Mouse (Mus musculus): Measurements from ENCODE around the gene Dusp3. TPM values are rescaled to one million over a fixed set of nuclear protein-coding genes. Genes with fewer than 3 reads are reported as not detected.
"Not testable (repeated sequence)": the region's sequence is repeated elsewhere in the genome, so short reads cannot be mapped to it uniquely, and the experiment has no call there.

Dusp3 gene
- polyA plus RNA-seq, 1 experiment from 2014 or later = 25.3 TPM

GRCm38 (mm10) chr11:101985990-101986389, 823 bp downstream of the Dusp3 start:
- 4% methylated on average over 10 of the region's 10 CpGs for WGBS
- Histone ChIP-seq H3K4me1 (replicated peaks; ENCODE audit: control insufficient read depth, insufficient read depth, low read length) (peaks cover 15% of the 10 kb centered on the region), H3K4me3 (ENCODE audit: low read depth, low read length) (no peak overlapping the region), H3K36me3 (ENCODE audit: control insufficient read depth, insufficient read depth, low read length) (0 out of 2 replicates have a peak, but pooled peaks cover 6% of the 10 kb centered on the region), H3K4me2 (ENCODE audit: low read length) (peak overlapping the region; percentile 26), H3K9me3 (ENCODE audit: control insufficient read depth, low read length) (no peaks in the 10 kb centered on the region), H3K27ac (ENCODE audit: low read depth) (no peak overlapping the region), H3K27me3 (replicated peaks; ENCODE audit: control insufficient read depth, insufficient read depth, low read length) (no peaks in the 10 kb centered on the region), H3K9ac (ENCODE audit: low read length) (no peak overlapping the region)
- ATAC-seq (replicated peaks; ENCODE audit: low FRiP score, low TSS enrichment, low read depth) (peak; percentile 8; the same call in 1 of the 2 replicates), DNase-seq (ENCODE audit: low spot score) (peak; percentile 95)

- not testable (repeated sequence) for H3K4me2 ChIP-seq (ENCODE audit: low read length); DNase-seq (ENCODE audit: low spot score); H3K27me3 ChIP-seq (replicated peaks; ENCODE audit: control insufficient read depth, insufficient read depth, low read length); H3K9me3 ChIP-seq (ENCODE audit: control insufficient read depth, low read length); H3K9ac ChIP-seq (ENCODE audit: low read length); ATAC-seq (replicated peaks; ENCODE audit: low FRiP score, low TSS enrichment, low read depth); H3K27ac ChIP-seq (ENCODE audit: low read depth); H3K36me3 ChIP-seq (ENCODE audit: control insufficient read depth, insufficient read depth, low read length); H3K4me3 ChIP-seq (ENCODE audit: low read depth, low read length)
- WGBS = 45% methylated on average over 6 of the region's 6 CpGs
- peaks cover 15% of the 10 kb centered on the region for H3K4me1 ChIP-seq (replicated peaks; ENCODE audit: control insufficient read depth, insufficient read depth, low read length)
Observed at GRCm38 (mm10) chr11:101985450-101985849, 1.4 kb downstream of the Dusp3 start.

- peak within 1 kb of the TSS; percentile 100 for H3K4me2 ChIP-seq (ENCODE audit: low read length)
- H3K27me3 ChIP-seq (replicated peaks; ENCODE audit: control insufficient read depth, insufficient read depth, low read length) = no peaks in the 10 kb centered on the region
- H3K4me3 ChIP-seq (ENCODE audit: low read depth, low read length) = peak within 1 kb of the TSS; percentile 76
- 0 out of 2 replicates have a peak, but pooled peaks cover 9% of the 10 kb centered on the region for H3K36me3 ChIP-seq (ENCODE audit: control insufficient read depth, insufficient read depth, low read length)
- peak within 1 kb of the TSS; percentile 79 for H3K27ac ChIP-seq (ENCODE audit: low read depth)
- ATAC-seq (replicated peaks; ENCODE audit: low FRiP score, low TSS enrichment, low read depth) (peak; percentile 80), DNase-seq (ENCODE audit: low spot score) (peak; percentile 96)
- H3K9me3 ChIP-seq (ENCODE audit: control insufficient read depth, low read length) = no peaks in the 10 kb centered on the region
- H3K9ac ChIP-seq (ENCODE audit: low read length) = peak within 1 kb of the TSS; percentile 62
- H3K4me1 ChIP-seq (replicated peaks; ENCODE audit: control insufficient read depth, insufficient read depth, low read length) = peaks cover 15% of the 10 kb centered on the region
- WGBS = 1% methylated on average over 64 of the region's 71 CpGs
Observed at GRCm38 (mm10) chr11:101984054-101985025, 2.5 kb downstream of the Dusp3 start, which contains the start of gene Cfap97d1. Gene Cfap97d1 (plus strand): TSS chr11:101984279.

- ATAC-seq (replicated peaks; ENCODE audit: low FRiP score, low TSS enrichment, low read depth) (no peak), DNase-seq (ENCODE audit: low spot score) (no peak)
- 0 out of 2 replicates have a peak overlapping the region, but pooled peaks have one; percentile 2 for H3K27ac ChIP-seq (ENCODE audit: low read depth)
- peaks cover 15% of the 10 kb centered on the region for H3K4me1 ChIP-seq (replicated peaks; ENCODE audit: control insufficient read depth, insufficient read depth, low read length)
- H3K4me2 ChIP-seq (ENCODE audit: low read length) = peak overlapping the region; percentile 100
- peak overlapping the region; percentile 76 for H3K4me3 ChIP-seq (ENCODE audit: low read depth, low read length)
- H3K9me3 ChIP-seq (ENCODE audit: control insufficient read depth, low read length) = no peaks in the 10 kb centered on the region
- no peaks in the 10 kb centered on the region for H3K27me3 ChIP-seq (replicated peaks; ENCODE audit: control insufficient read depth, insufficient read depth, low read length)
- H3K9ac ChIP-seq (ENCODE audit: low read length) = no peak overlapping the region
- WGBS = 70% methylated on average over 10 of the region's 10 CpGs
- 0 out of 2 replicates have a peak, but pooled peaks cover 9% of the 10 kb centered on the region for H3K36me3 ChIP-seq (ENCODE audit: control insufficient read depth, insufficient read depth, low read length)
Observed at GRCm38 (mm10) chr11:101983431-101983921, 3.3 kb downstream of the Dusp3 start.

GRCm38 (mm10) chr11:101982981-101983411, 3.8 kb downstream of the Dusp3 start:
- 63% methylated on average over 6 of the region's 6 CpGs for WGBS
- Histone ChIP-seq H3K4me1 (replicated peaks; ENCODE audit: control insufficient read depth, insufficient read depth, low read length) (peaks cover 15% of the 10 kb centered on the region), H3K4me3 (ENCODE audit: low read depth, low read length) (no peak overlapping the region), H3K9ac (ENCODE audit: low read length) (no peak overlapping the region), H3K36me3 (ENCODE audit: control insufficient read depth, insufficient read depth, low read length) (0 out of 2 replicates have a peak, but pooled peaks cover 9% of the 10 kb centered on the region), H3K27me3 (replicated peaks; ENCODE audit: control insufficient read depth, insufficient read depth, low read length) (no peaks in the 10 kb centered on the region), H3K4me2 (ENCODE audit: low read length) (peak overlapping the region; percentile 22), H3K9me3 (ENCODE audit: control insufficient read depth, low read length) (no peaks in the 10 kb centered on the region), H3K27ac (ENCODE audit: low read depth) (no peak overlapping the region)
- ATAC-seq (replicated peaks; ENCODE audit: low FRiP score, low TSS enrichment, low read depth) (no peak), DNase-seq (ENCODE audit: low spot score) (no peak)

- Histone ChIP-seq H3K9me3 (ENCODE audit: control insufficient read depth, low read length) (no peaks in the 10 kb centered on the region), H3K27ac (ENCODE audit: low read depth) (no peak overlapping the region), H3K27me3 (replicated peaks; ENCODE audit: control insufficient read depth, insufficient read depth, low read length) (no peaks in the 10 kb centered on the region)
Observed at GRCm38 (mm10) chr11:101981850-101982249, 5.0 kb downstream of the Dusp3 start.

GRCm38 (mm10) chr11:101980603-101981157, 6.1 kb downstream of the Dusp3 start:
- DNase-seq (ENCODE audit: low spot score) (no peak), ATAC-seq (replicated peaks; ENCODE audit: low FRiP score, low TSS enrichment, low read depth) (no peak)
- H3K36me3 ChIP-seq (ENCODE audit: control insufficient read depth, insufficient read depth, low read length) = peaks cover 15% of the 10 kb centered on the region; the same call in 1 of the 2 replicates
- no peak overlapping the region for H3K4me2 ChIP-seq (ENCODE audit: low read length)
- H3K9ac ChIP-seq (ENCODE audit: low read length) = no peak overlapping the region
- no peak overlapping the region for H3K4me3 ChIP-seq (ENCODE audit: low read depth, low read length)
- H3K9me3 ChIP-seq (ENCODE audit: control insufficient read depth, low read length) = no peaks in the 10 kb centered on the region
- no peak overlapping the region for H3K27ac ChIP-seq (ENCODE audit: low read depth)
- H3K4me1 ChIP-seq (replicated peaks; ENCODE audit: control insufficient read depth, insufficient read depth, low read length) = peaks cover 9% of the 10 kb centered on the region
- H3K27me3 ChIP-seq (replicated peaks; ENCODE audit: control insufficient read depth, insufficient read depth, low read length) = no peaks in the 10 kb centered on the region
- WGBS = 88% methylated on average over 9 of the region's 9 CpGs

More at GRCm38 (mm10) chr11:101981850-101982249, 5.0 kb downstream of the Dusp3 start:
- DNase-seq (ENCODE audit: low spot score) (no peak), ATAC-seq (replicated peaks; ENCODE audit: low FRiP score, low TSS enrichment, low read depth) (no peak)
- H3K9ac ChIP-seq (ENCODE audit: low read length) = no peak overlapping the region
- WGBS = 72% methylated on average over 12 of the region's 12 CpGs
- H3K4me3 ChIP-seq (ENCODE audit: low read depth, low read length) = no peak overlapping the region
- peaks cover 9% of the 10 kb centered on the region; the same call in 1 of the 2 replicates for H3K36me3 ChIP-seq (ENCODE audit: control insufficient read depth, insufficient read depth, low read length)
- H3K4me2 ChIP-seq (ENCODE audit: low read length) = no peak overlapping the region
- peaks cover 15% of the 10 kb centered on the region for H3K4me1 ChIP-seq (replicated peaks; ENCODE audit: control insufficient read depth, insufficient read depth, low read length)

- no peak overlapping the region for H3K4me2 ChIP-seq (ENCODE audit: low read length)
- no peak overlapping the region for H3K9ac ChIP-seq (ENCODE audit: low read length)
- no peak overlapping the region for H3K27ac ChIP-seq (ENCODE audit: low read depth)
- 92% methylated on average over 5 of the region's 5 CpGs for WGBS
- ATAC-seq (replicated peaks; ENCODE audit: low FRiP score, low TSS enrichment, low read depth) (no peak), DNase-seq (ENCODE audit: low spot score) (no peak)
- no peak overlapping the region for H3K4me3 ChIP-seq (ENCODE audit: low read depth, low read length)
- peaks cover 15% of the 10 kb centered on the region; the same call in 1 of the 2 replicates for H3K36me3 ChIP-seq (ENCODE audit: control insufficient read depth, insufficient read depth, low read length)
- H3K4me1 ChIP-seq (replicated peaks; ENCODE audit: control insufficient read depth, insufficient read depth, low read length) = peaks cover 9% of the 10 kb centered on the region
- no peaks in the 10 kb centered on the region for H3K9me3 ChIP-seq (ENCODE audit: control insufficient read depth, low read length)
- no peaks in the 10 kb centered on the region for H3K27me3 ChIP-seq (replicated peaks; ENCODE audit: control insufficient read depth, insufficient read depth, low read length)
Observed at GRCm38 (mm10) chr11:101979140-101979539, 7.7 kb downstream of the Dusp3 start.
